ENCODE assay signal across 8 mouse cellular contexts in the genomic region with DNA sequence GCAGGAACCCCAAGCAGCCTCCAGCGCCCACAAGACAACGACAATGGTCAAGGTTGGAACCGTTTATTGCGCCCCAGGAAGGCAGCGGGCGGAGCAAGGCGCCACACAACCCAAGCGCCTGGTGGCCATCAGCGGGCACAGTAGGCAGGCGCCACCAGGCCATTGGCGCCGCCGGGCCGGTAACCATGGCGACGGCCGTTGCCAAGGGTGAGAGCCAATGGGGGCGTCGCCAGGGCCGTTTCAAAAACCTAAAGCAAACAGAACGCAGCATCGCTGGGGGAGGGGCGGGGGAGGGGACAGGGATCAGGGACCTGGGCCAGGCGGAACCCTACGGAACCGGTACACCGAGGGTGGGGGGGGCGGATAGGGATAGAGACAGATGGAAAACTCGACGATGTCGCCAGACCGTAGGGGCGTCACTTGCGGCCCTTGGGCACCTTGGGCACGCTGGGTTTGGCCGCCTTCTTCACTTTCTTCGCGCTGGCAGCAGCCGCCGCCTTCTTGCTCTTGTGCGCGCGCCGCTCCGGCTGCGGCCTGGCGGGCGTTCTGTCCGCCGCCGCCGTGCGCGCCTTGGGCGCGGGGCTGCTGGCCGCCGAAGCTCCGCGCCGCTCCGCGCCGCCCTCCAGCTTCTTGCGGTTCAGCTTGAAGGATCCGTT. TPM values are rescaled to one million over a fixed set of nuclear protein-coding genes. Genes with fewer than 3 reads are reported as not detected.
A peak's percentile ranks its signal among the peaks of the same experiment; 100 is the strongest.
DNase-seq lines count a peak whose midpoint lies in the region; ATAC-seq and TF ChIP-seq lines count a peak whose summit lies in the region.

No protein-coding gene starts in this region.

- peak; percentile 82 for ATAC-seq in kidney, embryonic 14.5 days (ENCODE audit: low FRiP score, low TSS enrichment)
- ATAC-seq in heart, embryonic 12.5 days (ENCODE audit: insufficient number of reproducible peaks, low FRiP score): peak; percentile 63
- ATAC-seq in liver, postnatal 0 days: peak; percentile 68
- peak; percentile 89 for ATAC-seq in neural tube, embryonic 15.5 days (ENCODE audit: low FRiP score)

- TF ChIP-seq POLR2A in cortical plate, adult 2 months (IDR thresholded peaks at IDR 0.05; ENCODE audit: extremely low read depth, insufficient read depth, low read length): no peak

- WGBS in kidney, embryonic 14.5 days: 1% methylated on average over 55 of the region's 66 CpGs
- under 1% methylated on average over 58 of the region's 66 CpGs for WGBS in heart, embryonic 12.5 days
- 3% methylated on average over 53 of the region's 66 CpGs for WGBS in liver, postnatal 0 days (ENCODE audit: insufficient replicate concordance)
- WGBS in neural tube, embryonic 15.5 days: under 1% methylated on average over 64 of the region's 66 CpGs

- no peak for TF ChIP-seq EP300 in liver, postnatal 0 days (IDR thresholded peaks at IDR 0.05; ENCODE audit: low read depth)

- H3K9ac ChIP-seq in kidney, embryonic 14.5 days (ENCODE audit: low read depth, low read length): peak overlapping the region; percentile 95
- peak overlapping the region; percentile 96 for H3K9ac ChIP-seq in heart, embryonic 12.5 days
- H3K9ac ChIP-seq in liver, postnatal 0 days (replicated peaks): peak overlapping the region; percentile 51
- H3K9ac ChIP-seq in neural tube, embryonic 15.5 days (replicated peaks): peak overlapping the region; percentile 94

- H3K36me3 ChIP-seq in kidney, embryonic 14.5 days (ENCODE audit: control insufficient read depth, insufficient read depth, low read length): peaks cover 22% of the 10 kb centered on the region; the same call in 1 of the 2 replicates
- peaks cover 19% of the 10 kb centered on the region for H3K36me3 ChIP-seq in heart, embryonic 12.5 days
- H3K36me3 ChIP-seq in liver, postnatal 0 days (replicated peaks; ENCODE audit: insufficient read depth, low read length): no peaks in the 10 kb centered on the region
- H3K36me3 ChIP-seq in neural tube, embryonic 15.5 days: peaks cover 11% of the 10 kb centered on the region

- H3K4me1 ChIP-seq in kidney, embryonic 14.5 days (ENCODE audit: control insufficient read depth, insufficient read depth, low read length): peaks cover 10% of the 10 kb centered on the region; the same call in 1 of the 2 replicates
- H3K4me1 ChIP-seq in cortical plate, adult 2 months (ENCODE audit: control insufficient read depth, insufficient read depth, low read length): no peaks in the 10 kb centered on the region
- peaks cover 14% of the 10 kb centered on the region for H3K4me1 ChIP-seq in heart, embryonic 12.5 days (replicated peaks)
- peaks cover 14% of the 10 kb centered on the region; the same call in 1 of the 2 replicates for H3K4me1 ChIP-seq in liver, postnatal 0 days (ENCODE audit: insufficient read depth)
- H3K4me1 ChIP-seq in neural tube, embryonic 15.5 days: peaks cover 21% of the 10 kb centered on the region

- H3K27me3 ChIP-seq in kidney, embryonic 14.5 days (ENCODE audit: control insufficient read depth, insufficient read depth, low read length): no peaks in the 10 kb centered on the region
- no peaks in the 10 kb centered on the region for H3K27me3 ChIP-seq in heart, embryonic 12.5 days (replicated peaks)
- peaks cover 32% of the 10 kb centered on the region for H3K27me3 ChIP-seq in liver, postnatal 0 days (ENCODE audit: insufficient read depth, low read length)
- H3K27me3 ChIP-seq in neural tube, embryonic 15.5 days (replicated peaks): no peaks in the 10 kb centered on the region

- DNase-seq in kidney, adult 11 months: no peak
- DNase-seq in kidney, postnatal 4 days: peak; percentile 90 to 94
- peak; percentile 72 for DNase-seq in liver, postnatal 0 days
- peak; percentile 51 to 69 for DNase-seq in thymus, postnatal 10 days (ENCODE audit: low spot score in 2 of 2)

- no peaks in the 10 kb centered on the region for H3K9me3 ChIP-seq in kidney, embryonic 14.5 days (ENCODE audit: control insufficient read depth, low read length)
- H3K9me3 ChIP-seq in heart, embryonic 12.5 days (replicated peaks): no peaks in the 10 kb centered on the region
- H3K9me3 ChIP-seq in liver, postnatal 0 days (ENCODE audit: low read length): no peaks in the 10 kb centered on the region
- no peaks in the 10 kb centered on the region for H3K9me3 ChIP-seq in neural tube, embryonic 15.5 days (replicated peaks)

- peak overlapping the region; percentile 99 for H3K4me3 ChIP-seq in kidney, embryonic 14.5 days (ENCODE audit: low read length)
- peak overlapping the region; percentile 83 for H3K4me3 ChIP-seq in cortical plate, adult 2 months (ENCODE audit: insufficient read depth, low read length)
- H3K4me3 ChIP-seq in heart, embryonic 12.5 days: peak overlapping the region; percentile 98
- peak overlapping the region; percentile 60 for H3K4me3 ChIP-seq in liver, postnatal 0 days (ENCODE audit: low read depth, low read length)
- peak overlapping the region; percentile 95 for H3K4me3 ChIP-seq in neural tube, embryonic 15.5 days (replicated peaks)

- peak overlapping the region; percentile 49 for H3K4me2 ChIP-seq in kidney, embryonic 14.5 days (replicated peaks; ENCODE audit: low read depth, low read length)
- H3K4me2 ChIP-seq in heart, embryonic 12.5 days: peak overlapping the region; percentile 96
- peak overlapping the region; percentile 88 for H3K4me2 ChIP-seq in liver, postnatal 0 days (ENCODE audit: low read depth, low read length)
- peak overlapping the region; percentile 78 for H3K4me2 ChIP-seq in neural tube, embryonic 15.5 days

- no peak for TF ChIP-seq CTCF in cortical plate, adult 2 months (IDR thresholded peaks at IDR 0.05; ENCODE audit: extremely low read depth, insufficient read depth, low read length)
- no peak for TF ChIP-seq CTCF in liver, postnatal 0 days (IDR thresholded peaks at IDR 0.05; ENCODE audit: low read depth)

- peak overlapping the region; percentile 92 for H3K27ac ChIP-seq in kidney, embryonic 14.5 days (ENCODE audit: low read depth, low read length)
- peak overlapping the region; percentile 60 for H3K27ac ChIP-seq in cortical plate, adult 2 months (ENCODE audit: insufficient read depth, low read length)
- peak overlapping the region; percentile 71 for H3K27ac ChIP-seq in heart, embryonic 12.5 days (ENCODE audit: poor library complexity, severe bottlenecking)
- H3K27ac ChIP-seq in liver, postnatal 0 days (ENCODE audit: low read depth): no peak overlapping the region
- peak overlapping the region; percentile 93 for H3K27ac ChIP-seq in neural tube, embryonic 15.5 days (replicated peaks)

RNA-seq across cellular contexts. Expression of a gene that starts 0.9 kb away (rescaled TPM):
- polyA plus RNA-seq in kidney, embryonic 14.5 days (2014; fragmentation: Nextera tagmentation; extraction: Ambion mirVana): 38.2 and 45.8 TPM in 2 replicates
- polyA plus RNA-seq in cortical plate, adult 2 months (2012; rRNA removed): 53.1 and 58.3 TPM in 2 replicates
- 32.6 and 34.0 TPM in 2 replicates for polyA plus RNA-seq in heart, embryonic 12.5 days (2016; fragmentation: Nextera tagmentation; extraction: Ambion mirVana)
- 2.0 and 2.5 TPM in 2 replicates for polyA plus RNA-seq in liver, postnatal 0 days (2015; fragmentation: Nextera tagmentation; extraction: Ambion mirVana)
- 23.4 and 37.1 TPM in 2 replicates for polyA plus RNA-seq in neural tube, embryonic 15.5 days (2015; fragmentation: Nextera tagmentation; extraction: Ambion mirVana)
